Mouse (Mus musculus) lung, postnatal 0 days (tissue): ENCODE measurements around the gene Bsdc1. TPM values are rescaled to one million over a fixed set of nuclear protein-coding genes. Genes with fewer than 3 reads are reported as not detected.
A peak's percentile ranks its signal among the peaks of the same experiment; 100 is the strongest.

Source experiments
- ATAC-seq: fragments of 200-750 bp; cut with Nextera tagmentation; 2 replicates; pipeline ENCODE4 v1.8.0; 2017; ENCODE audit warnings: moderate library complexity
- DNase-seq: peaks from one replicate; pipeline ENCODE4 v3.0.0-alpha.2; 2016; ENCODE audit warnings: low spot score
- H3K27ac ChIP-seq: fragments of 300-500 bp; sonication (generic); 2 replicates; pipeline ENCODE4 v1.5.1; 2014; ENCODE audit warnings: antibody characterized with exemption, mild to moderate bottlenecking, low read length, mixed read lengths
- H3K27me3 ChIP-seq: fragments of 300-500 bp; sonication (generic); replicated peaks from 2 replicates; pipeline ENCODE4 v1.6.1; 2014; ENCODE audit warnings: low read length, mixed read lengths; ENCODE audit not compliant: insufficient read depth
- H3K36me3 ChIP-seq: fragments of 300-500 bp; sonication (generic); 2 replicates; pipeline ENCODE4 v1.6.1; 2014; ENCODE audit warnings: low read length, mixed read lengths; ENCODE audit not compliant: insufficient read depth
- H3K4me1 ChIP-seq: fragments of 300-500 bp; sonication (generic); 2 replicates; pipeline ENCODE4 v1.6.1; 2014; ENCODE audit warnings: antibody characterized with exemption, low read depth, low read length, mixed read lengths; ENCODE audit not compliant: insufficient read depth
- H3K4me2 ChIP-seq: fragments of 300-500 bp; sonication (generic); replicated peaks from 2 replicates; pipeline ENCODE4 v1.6.1; 2014; ENCODE audit warnings: low read depth, mild to moderate bottlenecking, low read length, moderate library complexity, mixed read lengths
- H3K4me3 ChIP-seq: fragments of 300-500 bp; sonication (generic); 2 replicates; pipeline ENCODE4 v1.5.1; 2014; ENCODE audit warnings: low read depth, low read length
- H3K9ac ChIP-seq: fragments of 300-500 bp; sonication (generic); replicated peaks from 2 replicates; pipeline ENCODE4 v1.6.1; 2014; ENCODE audit warnings: low read depth, mild to moderate bottlenecking
- H3K9me3 ChIP-seq: fragments of 300-500 bp; sonication (generic); 2 replicates; pipeline ENCODE4 v1.6.1; 2016; ENCODE audit warnings: low read length, mixed read lengths
- CTCF ChIP-seq: IDR thresholded peaks from 2 replicates; pipeline ENCODE4 v1.5.1; 2016; ENCODE audit warnings: antibody characterized with exemption, mild to moderate bottlenecking
- EP300 ChIP-seq: IDR thresholded peaks from 2 replicates; pipeline ENCODE4 v1.6.1; 2016; ENCODE audit warnings: antibody characterized with exemption, mild to moderate bottlenecking, control low read depth
- WGBS: fragments of 180-500 bp; shearing (Covaris S2); extraction: QIAGEN DNeasy Blood & Tissue Kit; methylation state at CpG from one replicate; pipeline ENCODE4 v1.1.7; 2014; 5-methylcytosine and 5-hydroxymethylcytosine counted together
- polyA plus RNA-seq: library from polyadenylated mRNA; unstranded; fragments of >200 nt; fragmentation: Nextera tagmentation; extraction: Ambion mirVana; gene quantifications from 2 replicates; pipeline ENCODE4 v1.2.1, GENCODE M21; 2015

Bsdc1 gene
- polyA plus RNA-seq = 29.0 TPM in 2 replicates

DNA sequence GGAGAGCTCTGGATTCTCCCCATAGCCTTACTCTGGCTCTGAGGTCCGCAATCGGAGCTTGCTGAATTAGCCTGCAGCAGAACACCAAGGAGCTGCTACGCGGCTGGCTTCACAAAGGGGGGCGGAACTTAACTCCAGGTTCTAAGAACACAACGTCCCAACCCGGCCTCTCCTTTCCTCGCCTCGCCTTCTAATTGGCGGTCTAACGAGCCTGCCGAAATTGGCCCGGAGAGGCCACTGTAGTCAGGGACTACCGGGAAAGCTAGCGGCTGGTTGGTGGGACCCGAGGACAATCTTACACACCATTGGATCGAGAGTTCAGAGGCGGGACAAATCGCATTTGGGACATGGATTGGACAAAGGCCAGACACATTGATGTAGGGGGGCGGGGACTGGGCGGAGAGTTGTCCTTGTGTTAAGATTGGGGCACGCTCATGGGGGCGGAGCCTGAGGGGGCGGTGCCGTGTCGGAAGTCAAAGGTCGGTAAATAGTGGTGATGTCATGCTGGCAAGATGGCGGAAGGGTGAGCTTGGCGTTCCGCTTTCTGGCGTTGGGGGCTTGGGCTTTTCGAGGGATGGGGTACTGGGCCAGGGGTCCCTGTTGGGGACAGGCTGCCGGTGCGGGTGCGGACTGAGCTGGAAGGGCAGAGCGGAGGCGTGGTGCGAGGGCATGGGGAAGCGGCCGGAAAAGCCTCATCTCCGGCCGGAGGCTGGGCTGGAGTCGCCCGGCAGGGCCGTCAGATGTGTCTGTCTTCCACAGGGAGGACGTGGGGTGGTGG lies at the start of gene Bsdc1:
Gene Bsdc1 (plus strand): TSS at position 399 of the 778 bp plus-strand sequence.
- H3K36me3 ChIP-seq = peaks cover 24% of the 10 kb centered on the region
- peak within 1 kb of the TSS; percentile 88 for H3K4me3 ChIP-seq
- no peaks in the 10 kb centered on the region for H3K9me3 ChIP-seq
- DNase-seq = peak; percentile 100
- ATAC-seq = peak; percentile 98
- peak within 1 kb of the TSS; percentile 80 for H3K4me2 ChIP-seq
- H3K27me3 ChIP-seq = no peaks in the 10 kb centered on the region
- H3K4me1 ChIP-seq = peaks cover 3% of the 10 kb centered on the region; the same call in 1 of the 2 replicates
- H3K9ac ChIP-seq = peak within 1 kb of the TSS; percentile 86
- TF ChIP-seq CTCF (no peak), EP300 (peak; percentile 94)
- peak within 1 kb of the TSS; percentile 84 for H3K27ac ChIP-seq
- under 1% methylated on average over 46 of the region's 46 CpGs for WGBS

DNA sequence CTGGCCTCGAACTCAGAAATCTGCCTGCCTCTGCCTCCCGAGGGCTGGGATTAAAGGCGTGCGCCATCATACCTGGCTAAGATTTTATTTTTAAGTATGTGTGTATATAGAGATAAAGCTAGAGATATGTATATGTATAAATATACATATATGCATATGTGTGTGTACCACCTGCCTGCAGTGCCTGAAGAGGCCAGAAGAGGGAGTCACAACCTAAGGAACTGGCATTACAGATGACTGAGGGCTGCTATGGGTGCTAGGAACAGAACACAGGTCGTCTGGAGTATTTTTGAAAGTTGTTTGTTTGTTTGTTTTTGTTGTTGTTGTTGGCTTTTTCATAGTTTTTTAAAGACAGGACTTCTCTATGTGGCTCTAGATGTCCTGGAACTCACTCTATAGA lies 45.5 kb upstream of the Bsdc1 start:
- TF ChIP-seq EP300 (no peak), CTCF (peak; percentile 39)
- 92% methylated on average over 5 of the region's 5 CpGs for whole genome bisulfite sequencing
- DNase-seq = no peak
- no peak overlapping the region for H3K4me2 ChIP-seq
- H3K4me1 ChIP-seq = no peaks in the 10 kb centered on the region
- H3K9me3 ChIP-seq = no peaks in the 10 kb centered on the region
- H3K36me3 ChIP-seq = no peaks in the 10 kb centered on the region
- no peaks in the 10 kb centered on the region for H3K27me3 ChIP-seq
- H3K4me3 ChIP-seq = no peak overlapping the region
- ATAC-seq = no peak
- no peak overlapping the region for H3K27ac ChIP-seq
- no peak overlapping the region for H3K9ac ChIP-seq

DNA sequence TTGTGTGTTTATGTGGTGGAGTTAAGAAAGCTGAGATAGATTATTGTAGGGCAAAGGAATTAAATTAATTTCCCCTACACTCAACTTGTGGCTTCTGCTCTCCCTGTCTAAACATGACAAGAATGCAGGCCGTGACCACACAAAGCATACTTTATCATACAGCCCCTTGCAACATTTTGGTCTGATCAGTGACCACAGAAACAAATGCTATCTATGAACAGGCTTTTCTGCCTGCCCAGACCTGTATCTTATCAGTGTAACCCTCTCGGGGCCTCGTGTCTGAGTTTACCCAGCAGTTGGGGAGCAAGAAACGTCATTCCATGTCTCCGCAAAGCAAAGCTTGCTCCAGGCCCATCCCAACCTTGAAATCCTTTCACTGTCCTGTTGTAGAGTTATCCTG lies 44.9 kb upstream of the Bsdc1 start:
- ATAC-seq (no peak), DNase-seq (no peak)
- WGBS = 26% methylated on average over 5 of the region's 5 CpGs
- no peaks in the 10 kb centered on the region for H3K27me3 ChIP-seq
- H3K27ac ChIP-seq = no peak overlapping the region
- H3K4me2 ChIP-seq = no peak overlapping the region
- H3K4me1 ChIP-seq = no peaks in the 10 kb centered on the region
- H3K36me3 ChIP-seq = no peaks in the 10 kb centered on the region
- no peak overlapping the region for H3K9ac ChIP-seq
- TF ChIP-seq CTCF = no peak
- TF ChIP-seq EP300 = no peak
- H3K4me3 ChIP-seq = no peak overlapping the region
- no peaks in the 10 kb centered on the region for H3K9me3 ChIP-seq

DNA sequence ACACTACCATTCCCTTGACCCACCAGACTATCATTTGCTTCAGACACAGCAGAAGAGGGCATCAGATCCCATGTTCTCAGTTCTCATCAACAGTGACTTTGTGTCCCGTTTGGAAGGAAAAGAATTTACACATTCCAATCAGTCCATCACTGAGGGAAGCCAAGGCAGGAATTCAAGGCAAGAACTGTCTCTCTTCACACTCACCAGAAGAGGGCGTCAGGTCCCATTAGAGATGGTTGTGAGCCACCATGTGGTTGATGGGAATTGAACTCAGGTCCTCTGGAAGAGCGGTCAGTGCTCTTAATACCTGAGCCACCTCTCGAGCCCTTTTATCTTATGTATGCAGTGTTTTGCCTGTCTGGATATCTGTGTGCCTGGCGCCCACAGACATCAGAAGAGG lies 43.1 kb upstream of the Bsdc1 start:
- WGBS = 68% methylated on average over 5 of the region's 5 CpGs
- Histone ChIP-seq H3K4me2 (no peak overlapping the region), H3K4me1 (no peaks in the 10 kb centered on the region), H3K36me3 (no peaks in the 10 kb centered on the region), H3K27ac (no peak overlapping the region), H3K9ac (no peak overlapping the region), H3K27me3 (no peaks in the 10 kb centered on the region), H3K4me3 (no peak overlapping the region), H3K9me3 (no peaks in the 10 kb centered on the region)
- DNase-seq (no peak), ATAC-seq (no peak)
- TF ChIP-seq EP300 (no peak), CTCF (0 out of 2 replicates have a peak, but pooled peaks have one; percentile 15)

GRCm38 (mm10) chr4:129440340-129441063 lies 20.9 kb upstream of the Bsdc1 start, which contains the start of gene Zbtb8b:
Gene Zbtb8b, minus strand, starts transcription at chr4:129440853.
- no peak within 1 kb of the TSS for H3K27ac ChIP-seq
- H3K27me3 ChIP-seq = peaks cover 3% of the 10 kb centered on the region; the same call in 1 of the 2 replicates
- H3K4me3 ChIP-seq = peak within 1 kb of the TSS; percentile 24
- DNase-seq (peak; percentile 76), ATAC-seq (peak; percentile 90)
- TF ChIP-seq EP300 = no peak
- TF ChIP-seq CTCF = no peak
- no peaks in the 10 kb centered on the region; the same call in 1 of the 2 replicates for H3K4me1 ChIP-seq
- no peaks in the 10 kb centered on the region for H3K36me3 ChIP-seq
- no peaks in the 10 kb centered on the region for H3K9me3 ChIP-seq
- 5% methylated on average over 33 of the region's 33 CpGs for WGBS
- no peak within 1 kb of the TSS for H3K9ac ChIP-seq
- H3K4me2 ChIP-seq = peak within 1 kb of the TSS; percentile 59

- H3K36me3 ChIP-seq = no peaks in the 10 kb centered on the region
- H3K9me3 ChIP-seq = no peaks in the 10 kb centered on the region
- H3K4me2 ChIP-seq = no peak overlapping the region; the same call in 1 of the 2 replicates
- no peak overlapping the region for H3K27ac ChIP-seq
- TF ChIP-seq EP300 (no peak), CTCF (no peak)
- no peak overlapping the region for H3K9ac ChIP-seq
- H3K4me1 ChIP-seq = no peaks in the 10 kb centered on the region; the same call in 1 of the 2 replicates
- peaks cover 3% of the 10 kb centered on the region; the same call in 1 of the 2 replicates for H3K27me3 ChIP-seq
- DNase-seq = no peak
- 28% methylated on average over 6 of the region's 6 CpGs for WGBS
- ATAC-seq = peak; percentile 19; the same call in 1 of the 2 replicates
- H3K4me3 ChIP-seq = no peak overlapping the region
Measured at GRCm38 (mm10) chr4:129441145-129441544, 20.2 kb upstream of the Bsdc1 start.
